Mouse (Mus musculus) midbrain, embryonic 11.5 days (tissue): ENCODE results near the gene Tmem132e. TPM values are rescaled to one million over a fixed set of nuclear protein-coding genes. Genes with fewer than 3 reads are reported as not detected.

Experiments
- ATAC-seq: fragments of 200-750 bp; cut with Nextera tagmentation; 2 replicates; pipeline ENCODE4 v1.8.0; 2017; ENCODE audit warnings: moderate TSS enrichment, moderate library complexity; ENCODE audit not compliant: low FRiP score
- DNase-seq: peaks from one replicate; pipeline ENCODE4 v3.0.0; 2015; ENCODE audit warnings: low spot score; ENCODE audit errors: missing footprints
- H3K27ac ChIP-seq: fragments of 300-500 bp; sonication (generic); 2 replicates; pipeline ENCODE4 v1.5.1; 2014; ENCODE audit warnings: low read depth, low read length
- H3K27me3 ChIP-seq: fragments of 300-500 bp; sonication (generic); 2 replicates; pipeline ENCODE4 v1.6.1; 2014; ENCODE audit warnings: mild to moderate bottlenecking, low read length, moderate library complexity, mixed read lengths; ENCODE audit not compliant: control insufficient read depth, insufficient read depth
- H3K36me3 ChIP-seq: fragments of 300-500 bp; sonication (generic); 2 replicates; pipeline ENCODE4 v1.6.1; 2014; ENCODE audit warnings: mild to moderate bottlenecking, low read length, moderate library complexity, mixed read lengths; ENCODE audit not compliant: control insufficient read depth, insufficient read depth
- H3K4me1 ChIP-seq: fragments of 300-500 bp; sonication (generic); 2 replicates; pipeline ENCODE4 v1.6.1; 2014; ENCODE audit warnings: low read length; ENCODE audit not compliant: control insufficient read depth, insufficient read depth
- H3K4me2 ChIP-seq: fragments of 300-500 bp; sonication (generic); 2 replicates; pipeline ENCODE4 v1.6.1; 2014; ENCODE audit warnings: mild to moderate bottlenecking, moderate library complexity
- H3K4me3 ChIP-seq: fragments of 300-500 bp; sonication (generic); 2 replicates; pipeline ENCODE4 v1.5.1; 2014; ENCODE audit warnings: low read depth, low read length
- H3K9ac ChIP-seq: fragments of 300-500 bp; sonication (generic); 2 replicates; pipeline ENCODE4 v1.6.1; 2014; ENCODE audit warnings: low read length
- H3K9me3 ChIP-seq: fragments of 300-500 bp; sonication (generic); 2 replicates; pipeline ENCODE4 v1.6.1; 2016; ENCODE audit warnings: low read length; ENCODE audit not compliant: control insufficient read depth
- WGBS: fragments of 180-500 bp; shearing (Covaris S2); extraction: QIAGEN DNeasy Blood & Tissue Kit; methylation state at CpG from one replicate; pipeline ENCODE4 v1.1.7; 2014; 5-methylcytosine and 5-hydroxymethylcytosine counted together
- polyA plus RNA-seq: library from polyadenylated mRNA; unstranded; fragments of >200 nt; fragmentation: Nextera tagmentation; extraction: Ambion mirVana; gene quantifications from 2 replicates; pipeline ENCODE4 v1.2.1, GENCODE M21; 2014

Gene Tmem132e
- polyA plus RNA-seq, 1 experiment from 2014 or later, result 1.6 TPM

DNA sequence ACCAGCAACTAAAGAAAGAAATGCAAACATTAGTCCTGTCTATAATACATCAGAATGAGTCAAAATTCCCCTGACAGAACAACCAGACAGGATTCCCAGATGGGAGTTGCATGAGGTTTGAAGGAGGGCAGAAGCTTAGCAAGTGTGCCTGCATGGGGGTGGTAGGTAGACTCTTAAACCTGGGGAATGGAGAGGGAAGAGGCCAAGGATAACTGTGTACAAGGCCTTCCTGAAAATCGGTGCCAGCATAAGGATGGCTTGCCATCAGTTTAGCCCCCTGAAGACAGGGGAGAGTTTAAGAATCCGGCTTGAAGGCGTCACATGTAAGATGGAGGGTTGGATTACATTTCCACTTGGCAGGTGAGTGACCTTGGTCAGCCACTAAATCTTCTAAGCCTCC lies 102.2 kb downstream of the Tmem132e start:
- no peak for DNase-seq
- 89% methylated on average over 3 of the region's 3 CpGs for WGBS
- H3K4me1 ChIP-seq, result peaks cover 11% of the 10 kb centered on the region

More for the DNA sequence above, 102.2 kb downstream of the Tmem132e start:
- no peak overlapping the region for H3K4me2 ChIP-seq
- H3K9ac ChIP-seq, result no peak overlapping the region
- no peak overlapping the region for H3K27ac ChIP-seq
- no peaks in the 10 kb centered on the region for H3K9me3 ChIP-seq
- no peaks in the 10 kb centered on the region for H3K36me3 ChIP-seq
- H3K27me3 ChIP-seq, result no peaks in the 10 kb centered on the region
- no peak for ATAC-seq
- H3K4me3 ChIP-seq, result no peak overlapping the region

Other genes starting within 250 kb of the Tmem132e start
- gene Ccl1, start 83.2 kb upstream of the Tmem132e start, polyA plus RNA-seq, result 0.29 TPM in 1 of 2 replicates, not detected in the other